Mouse (Mus musculus) macrophage (primary cell): ENCODE measurements around the gene Iqch. TPM values are rescaled to one million over a fixed set of nuclear protein-coding genes. Genes with fewer than 3 reads are reported as not detected.

ENCODE experiments used
- H3K27ac ChIP-seq: fragments of 350-480 bp; formaldehyde crosslinking; 2 replicates; pipeline ENCODE4 v1.9.0; 2021
- H3K36me3 ChIP-seq: fragments of 350-480 bp; formaldehyde crosslinking; 2 replicates; pipeline ENCODE4 v1.9.0; 2021; ENCODE audit errors: inconsistent target
- H3K4me3 ChIP-seq: fragments of 350-480 bp; formaldehyde crosslinking; 2 replicates; pipeline ENCODE4 v1.9.0; 2021; ENCODE audit errors: inconsistent target
- H3K79me2 ChIP-seq: fragments of 350-480 bp; formaldehyde crosslinking; 2 replicates; pipeline ENCODE4 v1.9.0; 2021; ENCODE audit errors: inconsistent target
- WGBS: methylation state at CpG from one replicate; pipeline ENCODE4 v1.1.7; 2026; ENCODE audit warnings: inconsistent platforms; ENCODE audit not compliant: missing documents; 5-methylcytosine and 5-hydroxymethylcytosine counted together
- polyA plus RNA-seq: library from polyadenylated mRNA; stranded (reverse); fragments of 250-400 nt; gene quantifications from 3 replicates; pipeline ENCODE4 v1.2.4, GENCODE M21; 2018; ENCODE audit warnings: inconsistent platforms

Gene Iqch
- polyA plus RNA-seq, 1 experiment from 2014 or later: not detected

- H3K4me3 ChIP-seq: peak overlapping the region; percentile 83
- peaks cover 63% of the 10 kb centered on the region for H3K79me2 ChIP-seq
- peak overlapping the region; percentile 65 for H3K27ac ChIP-seq
- 54% methylated on average over 5 of the region's 6 CpGs for WGBS
- H3K36me3 ChIP-seq: no peaks in the 10 kb centered on the region
These were observed 1.6 kb upstream of the Iqch start for GRCm38 (mm10) chr9:63603849-63604248.

- Histone ChIP-seq H3K79me2 (no peaks in the 10 kb centered on the region), H3K4me3 (no peak overlapping the region), H3K27ac (no peak overlapping the region), H3K36me3 (no peaks in the 10 kb centered on the region)
- WGBS: 95% methylated on average over 9 of the region's 9 CpGs
These were observed 5.6 kb downstream of the Iqch start for GRCm38 (mm10) chr9:63596660-63597059.

- 74% methylated on average over 8 of the region's 8 CpGs for WGBS
- H3K4me3 ChIP-seq: no peak overlapping the region
These were observed 6.6 kb downstream of the Iqch start for GRCm38 (mm10) chr9:63595652-63596051.

GRCm38 (mm10) chr9:63595032-63595431, 7.3 kb downstream of the Iqch start:
- no peaks in the 10 kb centered on the region for H3K79me2 ChIP-seq
- H3K27ac ChIP-seq: no peak overlapping the region
- no CpG with 5 or more reads among the region's 1 CpGs for WGBS
- no peaks in the 10 kb centered on the region for H3K36me3 ChIP-seq
- H3K4me3 ChIP-seq: no peak overlapping the region

More at GRCm38 (mm10) chr9:63595652-63596051, 6.6 kb downstream of the Iqch start:
- Histone ChIP-seq H3K27ac (no peak overlapping the region), H3K36me3 (no peaks in the 10 kb centered on the region), H3K79me2 (no peaks in the 10 kb centered on the region)

GRCm38 (mm10) chr9:63591661-63592256, 10.5 kb downstream of the Iqch start:
- Histone ChIP-seq H3K79me2 (no peaks in the 10 kb centered on the region), H3K36me3 (no peaks in the 10 kb centered on the region), H3K4me3 (no peak overlapping the region), H3K27ac (no peak overlapping the region)
- 87% methylated on average over 8 of the region's 8 CpGs for WGBS

- no peaks in the 10 kb centered on the region for H3K36me3 ChIP-seq
- WGBS: 99% methylated on average over 4 of the region's 4 CpGs
- no peak overlapping the region for H3K27ac ChIP-seq
- no peak overlapping the region for H3K4me3 ChIP-seq
- no peaks in the 10 kb centered on the region for H3K79me2 ChIP-seq
These were observed 11.7 kb downstream of the Iqch start for GRCm38 (mm10) chr9:63590592-63590991.

- Histone ChIP-seq H3K27ac (peak overlapping the region; percentile 2; the same call in 1 of the 2 replicates), H3K4me3 (no peak overlapping the region), H3K79me2 (no peaks in the 10 kb centered on the region), H3K36me3 (no peaks in the 10 kb centered on the region)
- 55% methylated on average over 6 of the region's 6 CpGs for WGBS
These were observed 13.1 kb downstream of the Iqch start for GRCm38 (mm10) chr9:63589209-63589608.

GRCm38 (mm10) chr9:63585251-63585650, 17.0 kb downstream of the Iqch start:
- 92% methylated on average over 6 of the region's 6 CpGs for WGBS

GRCm38 (mm10) chr9:63581778-63582177, 20.5 kb downstream of the Iqch start:
- Histone ChIP-seq H3K79me2 (no peaks in the 10 kb centered on the region), H3K4me3 (no peak overlapping the region), H3K27ac (no peak overlapping the region), H3K36me3 (no peaks in the 10 kb centered on the region)
- 95% methylated on average over 4 of the region's 4 CpGs for WGBS

More at GRCm38 (mm10) chr9:63585251-63585650, 17.0 kb downstream of the Iqch start:
- H3K79me2 ChIP-seq: no peaks in the 10 kb centered on the region
- no peak overlapping the region for H3K27ac ChIP-seq
- H3K36me3 ChIP-seq: no peaks in the 10 kb centered on the region
- no peak overlapping the region for H3K4me3 ChIP-seq

- no peaks in the 10 kb centered on the region for H3K36me3 ChIP-seq
- WGBS: 97% methylated on average over 2 of the region's 2 CpGs
- no peaks in the 10 kb centered on the region for H3K79me2 ChIP-seq
- no peak overlapping the region for H3K27ac ChIP-seq
- H3K4me3 ChIP-seq: no peak overlapping the region
These were observed 22.2 kb downstream of the Iqch start for GRCm38 (mm10) chr9:63580046-63580445.

- no peak overlapping the region for H3K4me3 ChIP-seq
- WGBS: 97% methylated on average over 5 of the region's 5 CpGs
- H3K79me2 ChIP-seq: no peaks in the 10 kb centered on the region
- no peak overlapping the region for H3K27ac ChIP-seq
- H3K36me3 ChIP-seq: no peaks in the 10 kb centered on the region
These were observed 22.6 kb downstream of the Iqch start for GRCm38 (mm10) chr9:63579644-63580043.

- no peaks in the 10 kb centered on the region for H3K79me2 ChIP-seq
- 90% methylated on average over 3 of the region's 3 CpGs for WGBS
These were observed 24.8 kb downstream of the Iqch start for GRCm38 (mm10) chr9:63577469-63577868.

GRCm38 (mm10) chr9:63572874-63573273, 29.4 kb downstream of the Iqch start:
- H3K36me3 ChIP-seq: no peaks in the 10 kb centered on the region
- H3K79me2 ChIP-seq: no peaks in the 10 kb centered on the region
- no peak overlapping the region for H3K27ac ChIP-seq
- no peak overlapping the region for H3K4me3 ChIP-seq
- 85% methylated on average over 7 of the region's 7 CpGs for WGBS

More at GRCm38 (mm10) chr9:63577469-63577868, 24.8 kb downstream of the Iqch start:
- no peak overlapping the region for H3K27ac ChIP-seq
- no peaks in the 10 kb centered on the region for H3K36me3 ChIP-seq
- H3K4me3 ChIP-seq: no peak overlapping the region

- WGBS: 14% methylated on average over 6 of the region's 6 CpGs
- no peak overlapping the region for H3K27ac ChIP-seq
These were observed 30.4 kb downstream of the Iqch start for GRCm38 (mm10) chr9:63571895-63572294.

GRCm38 (mm10) chr9:63568808-63569207, 33.5 kb downstream of the Iqch start:
- no peaks in the 10 kb centered on the region for H3K36me3 ChIP-seq
- H3K4me3 ChIP-seq: no peak overlapping the region
- H3K27ac ChIP-seq: no peak overlapping the region
- no peaks in the 10 kb centered on the region for H3K79me2 ChIP-seq
- 81% methylated on average over 8 of the region's 8 CpGs for WGBS

More at GRCm38 (mm10) chr9:63571895-63572294, 30.4 kb downstream of the Iqch start:
- H3K4me3 ChIP-seq: no peak overlapping the region
- H3K36me3 ChIP-seq: no peaks in the 10 kb centered on the region
- no peaks in the 10 kb centered on the region for H3K79me2 ChIP-seq

- Histone ChIP-seq H3K36me3 (no peaks in the 10 kb centered on the region), H3K27ac (no peak overlapping the region)
- 62% methylated on average over 6 of the region's 6 CpGs for WGBS
These were observed 34.0 kb downstream of the Iqch start for GRCm38 (mm10) chr9:63568314-63568713.

More at GRCm38 (mm10) chr9:63568314-63568713, 34.0 kb downstream of the Iqch start:
- H3K4me3 ChIP-seq: no peak overlapping the region
- H3K79me2 ChIP-seq: no peaks in the 10 kb centered on the region
